Mouse (Mus musculus): ENCODE data around the gene B9d2. TPM values are rescaled to one million over a fixed set of nuclear protein-coding genes. Genes with fewer than 3 reads are reported as not detected.

B9d2 gene
- polyA plus RNA-seq (2015; fragmentation: Nextera tagmentation; extraction: Ambion mirVana), result 39.2 and 39.4 TPM in 2 replicates

DNA sequence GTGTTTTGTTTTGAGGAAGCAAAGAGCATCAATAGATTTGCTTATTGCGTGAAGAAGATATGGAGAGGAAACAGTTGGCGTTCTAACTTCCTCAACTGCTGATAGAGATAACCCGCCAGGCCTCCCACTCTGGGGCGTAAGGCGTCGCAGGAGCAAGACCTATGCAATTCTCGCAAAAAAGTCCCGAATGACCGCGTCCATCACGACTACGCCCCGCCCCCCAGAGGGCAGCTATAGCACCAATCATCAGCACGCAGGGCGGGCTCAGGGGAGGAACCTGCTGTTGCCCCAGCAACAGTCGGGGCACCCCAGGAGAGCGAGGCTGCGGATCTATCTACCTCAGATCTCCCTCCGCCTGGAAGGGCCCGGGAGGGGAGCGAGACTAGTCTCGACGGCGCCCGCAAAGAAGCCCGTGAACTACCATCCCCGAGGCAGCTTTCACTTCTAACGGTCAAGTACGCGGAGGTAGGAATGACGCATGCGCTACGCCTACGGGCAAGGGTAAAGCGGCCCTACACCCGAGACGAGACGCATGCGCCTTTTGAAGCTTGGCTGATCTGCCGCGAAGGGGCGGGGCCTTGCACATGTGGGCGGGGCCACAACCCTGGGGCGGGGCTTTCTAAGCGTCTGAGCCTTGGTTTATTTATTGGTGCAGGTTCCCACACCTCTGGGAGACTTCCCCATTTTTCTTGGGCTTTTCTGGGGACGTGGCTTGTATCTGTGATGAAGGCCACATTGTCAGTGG lies at the start of gene B9d2:
Gene B9d2, plus strand, starts transcription at position 267 of the 745 bp plus-strand sequence.
- H3K9me3 ChIP-seq, result no peaks in the 10 kb centered on the region
- WGBS, result under 1% methylated on average over 46 of the region's 46 CpGs

DNA sequence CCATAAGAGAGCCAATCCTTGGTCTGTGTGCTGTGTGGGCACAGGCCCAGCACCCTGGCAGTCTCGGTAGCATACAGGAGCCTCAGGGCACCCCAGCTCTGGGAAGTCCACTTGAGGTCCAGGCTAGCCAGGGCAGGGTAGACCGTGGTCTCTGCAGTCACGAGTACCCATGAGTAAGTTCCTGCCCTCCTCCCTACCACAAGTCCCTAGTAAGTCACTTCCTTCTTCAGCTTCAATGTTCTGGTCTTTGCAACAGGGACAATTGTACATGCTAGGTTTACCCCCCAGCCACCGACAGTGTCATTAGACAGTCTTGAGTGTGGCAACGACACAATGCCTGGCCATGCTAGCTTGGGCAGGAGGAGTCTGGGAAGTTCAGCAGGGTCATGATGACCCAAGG lies 47.9 kb upstream of the B9d2 start:
- Histone ChIP-seq H3K4me2 (replicated peaks) (no peak overlapping the region), H3K9me3 (no peaks in the 10 kb centered on the region), H3K4me3 (no peak overlapping the region), H3K4me1 (peaks cover 2% of the 10 kb centered on the region; the same call in 1 of the 2 replicates), H3K9ac (replicated peaks) (no peak overlapping the region), H3K27ac (replicated peaks) (no peak overlapping the region), H3K36me3 (peaks cover 16% of the 10 kb centered on the region), H3K27me3 (peaks cover 5% of the 10 kb centered on the region; the same call in 1 of the 2 replicates)
- no peak for ATAC-seq (replicated peaks)
- 91% methylated on average over 5 of the region's 5 CpGs for WGBS

More for the DNA sequence above, at the start of gene B9d2:
- H3K4me2 ChIP-seq (replicated peaks), result peak within 1 kb of the TSS; percentile 64
- peak; percentile 92 for ATAC-seq (replicated peaks)
- peaks cover 30% of the 10 kb centered on the region for H3K4me1 ChIP-seq
- peaks cover 2% of the 10 kb centered on the region for H3K27me3 ChIP-seq
- H3K27ac ChIP-seq (replicated peaks), result peak within 1 kb of the TSS; percentile 97
- H3K4me3 ChIP-seq, result peak within 1 kb of the TSS; percentile 69
- no peaks in the 10 kb centered on the region for H3K36me3 ChIP-seq
- H3K9ac ChIP-seq (replicated peaks), result peak within 1 kb of the TSS; percentile 60

DNA sequence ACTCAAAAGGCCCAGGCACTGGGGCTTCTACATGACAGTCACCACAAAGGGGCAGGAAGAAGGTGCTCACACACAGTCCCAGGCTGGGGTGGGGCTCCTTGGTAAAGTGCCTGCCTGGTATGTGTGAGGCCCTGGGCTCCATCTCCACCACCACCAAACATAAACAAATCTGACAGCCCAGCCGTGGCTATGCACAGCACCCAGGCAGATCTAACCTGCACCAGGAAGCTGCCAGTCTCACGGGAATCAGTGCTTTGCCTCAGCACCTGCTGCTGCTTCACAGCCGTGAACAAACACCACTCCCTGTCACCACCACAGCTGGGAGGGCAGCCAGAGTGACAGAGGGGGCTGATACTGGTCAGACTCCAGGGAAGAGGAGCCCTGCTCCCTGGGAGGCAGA lies 44.2 kb upstream of the B9d2 start:
- Histone ChIP-seq H3K4me1 (0 out of 2 replicates have a peak, but pooled peaks cover 5% of the 10 kb centered on the region), H3K9me3 (no peaks in the 10 kb centered on the region), H3K27ac (replicated peaks) (no peak overlapping the region), H3K4me3 (no peak overlapping the region), H3K4me2 (replicated peaks) (no peak overlapping the region), H3K36me3 (peaks cover 4% of the 10 kb centered on the region; the same call in 1 of the 2 replicates), H3K9ac (replicated peaks) (no peak overlapping the region), H3K27me3 (no peaks in the 10 kb centered on the region)
- WGBS, result 75% methylated on average over 3 of the region's 3 CpGs
- no peak for ATAC-seq (replicated peaks)

DNA sequence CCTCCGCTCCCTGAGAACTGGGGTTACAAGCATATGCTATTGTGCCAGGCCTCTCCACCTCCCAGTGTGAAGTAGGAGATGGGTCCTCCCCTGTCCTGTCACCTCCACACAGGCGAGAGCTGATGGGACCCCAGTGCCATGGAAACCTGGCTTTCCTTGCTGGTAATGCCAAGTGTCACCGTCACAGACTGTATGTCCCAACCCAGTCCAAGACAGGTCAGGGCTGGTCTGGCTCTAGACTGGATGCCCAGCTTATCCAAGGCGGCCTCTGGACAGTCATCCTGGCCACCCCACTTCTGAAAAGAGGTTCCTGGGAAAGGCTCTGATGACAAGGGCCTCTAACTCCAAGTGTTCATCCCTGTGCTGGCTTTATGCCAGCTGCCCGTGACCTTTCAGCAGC lies 43.5 kb upstream of the B9d2 start:
- Histone ChIP-seq H3K4me3 (no peak overlapping the region), H3K27me3 (no peaks in the 10 kb centered on the region), H3K4me2 (replicated peaks) (no peak overlapping the region), H3K4me1 (0 out of 2 replicates have a peak, but pooled peaks cover 5% of the 10 kb centered on the region), H3K36me3 (0 out of 2 replicates have a peak, but pooled peaks cover 2% of the 10 kb centered on the region), H3K9ac (replicated peaks) (no peak overlapping the region), H3K9me3 (no peaks in the 10 kb centered on the region), H3K27ac (replicated peaks) (no peak overlapping the region)
- 95% methylated on average over 5 of the region's 5 CpGs for whole genome bisulfite sequencing
- no peak for ATAC-seq (replicated peaks)

DNA sequence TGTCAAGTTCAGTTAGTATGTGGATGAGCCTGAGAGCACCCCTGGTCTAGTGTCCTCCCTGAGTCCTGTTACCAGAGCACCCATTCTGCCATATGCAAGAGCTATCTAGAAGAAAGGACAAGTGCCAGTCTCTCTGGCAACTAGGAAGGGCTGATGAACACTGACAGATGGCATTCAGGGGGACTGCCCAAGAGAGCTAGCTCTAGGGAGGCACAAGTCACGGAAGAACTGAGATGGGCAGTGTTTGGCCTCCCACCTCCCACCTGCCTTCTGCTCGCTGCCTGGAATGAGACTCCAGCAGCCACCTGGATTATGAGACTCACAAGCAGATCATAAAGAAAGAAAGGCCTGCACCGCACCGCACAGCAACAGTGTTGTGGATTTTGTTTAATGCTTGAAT lies 40.8 kb upstream of the B9d2 start:
- WGBS, result 79% methylated on average over 4 of the region's 4 CpGs
- Histone ChIP-seq H3K27ac (replicated peaks) (no peak overlapping the region; the same call in 1 of the 2 replicates), H3K4me2 (replicated peaks) (no peak overlapping the region), H3K9ac (replicated peaks) (no peak overlapping the region), H3K36me3 (no peaks in the 10 kb centered on the region), H3K27me3 (no peaks in the 10 kb centered on the region), H3K4me3 (no peak overlapping the region), H3K4me1 (0 out of 2 replicates have a peak, but pooled peaks cover 5% of the 10 kb centered on the region), H3K9me3 (no peaks in the 10 kb centered on the region)
- ATAC-seq (replicated peaks), result 0 out of 2 replicates have a peak, but pooled peaks have one; percentile 46

DNA sequence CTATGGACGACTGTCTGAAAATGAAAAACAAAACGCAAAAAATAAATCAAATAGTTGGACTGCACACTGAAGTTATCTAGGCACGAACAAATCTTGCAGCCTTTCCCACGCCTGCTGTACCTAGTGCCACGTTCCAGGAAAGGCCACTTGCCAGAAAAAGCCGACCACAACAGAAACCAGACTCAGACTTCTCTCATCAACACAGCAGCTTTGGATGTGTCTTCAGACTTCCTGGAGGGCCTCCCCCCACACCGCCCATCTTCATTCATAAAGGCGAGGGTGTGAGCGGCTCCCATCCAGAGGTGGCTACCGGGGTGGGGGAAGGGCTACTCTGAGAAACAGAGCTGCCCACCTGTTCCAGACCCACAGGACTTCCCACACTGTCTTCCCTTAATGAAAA lies 36.4 kb upstream of the B9d2 start:
- no peak overlapping the region for H3K4me3 ChIP-seq
- H3K9me3 ChIP-seq, result no peaks in the 10 kb centered on the region
- no peaks in the 10 kb centered on the region for H3K36me3 ChIP-seq
- 78% methylated on average over 10 of the region's 10 CpGs for WGBS
- no peaks in the 10 kb centered on the region for H3K27me3 ChIP-seq
- H3K9ac ChIP-seq (replicated peaks), result no peak overlapping the region
- H3K27ac ChIP-seq (replicated peaks), result no peak overlapping the region
- H3K4me1 ChIP-seq, result 0 out of 2 replicates have a peak, but pooled peaks cover 5% of the 10 kb centered on the region
- H3K4me2 ChIP-seq (replicated peaks), result no peak overlapping the region
- ATAC-seq (replicated peaks), result no peak

DNA sequence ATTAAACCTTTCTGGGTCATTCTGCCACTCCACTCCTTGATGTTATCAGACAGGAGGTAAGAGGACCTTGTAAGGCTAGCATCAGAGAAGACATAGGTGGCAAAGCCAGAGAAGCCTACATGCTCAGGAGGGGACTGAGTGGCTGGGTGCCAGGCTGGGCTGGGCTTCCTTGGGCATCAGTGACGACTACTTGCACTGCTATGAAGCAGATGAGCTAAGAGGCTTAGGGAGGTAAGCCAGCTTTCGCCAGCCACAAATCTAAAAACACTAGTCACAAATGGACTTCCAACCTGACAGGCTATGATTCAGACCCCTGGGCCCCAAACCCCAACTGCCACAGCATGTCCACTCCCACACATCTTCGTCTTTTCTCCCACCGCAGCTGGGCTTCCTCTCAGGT lies 35.9 kb upstream of the B9d2 start:
- 0 out of 2 replicates have a peak, but pooled peaks cover 2% of the 10 kb centered on the region for H3K4me1 ChIP-seq
- H3K9me3 ChIP-seq, result no peaks in the 10 kb centered on the region
- no peak overlapping the region for H3K4me2 ChIP-seq (replicated peaks)
- no peak overlapping the region for H3K27ac ChIP-seq (replicated peaks)
- H3K27me3 ChIP-seq, result no peaks in the 10 kb centered on the region
- no peak overlapping the region for H3K9ac ChIP-seq (replicated peaks)
- no peak overlapping the region for H3K4me3 ChIP-seq
- H3K36me3 ChIP-seq, result no peaks in the 10 kb centered on the region
- ATAC-seq (replicated peaks), result no peak
- WGBS, result 66% methylated on average over 4 of the region's 4 CpGs

DNA sequence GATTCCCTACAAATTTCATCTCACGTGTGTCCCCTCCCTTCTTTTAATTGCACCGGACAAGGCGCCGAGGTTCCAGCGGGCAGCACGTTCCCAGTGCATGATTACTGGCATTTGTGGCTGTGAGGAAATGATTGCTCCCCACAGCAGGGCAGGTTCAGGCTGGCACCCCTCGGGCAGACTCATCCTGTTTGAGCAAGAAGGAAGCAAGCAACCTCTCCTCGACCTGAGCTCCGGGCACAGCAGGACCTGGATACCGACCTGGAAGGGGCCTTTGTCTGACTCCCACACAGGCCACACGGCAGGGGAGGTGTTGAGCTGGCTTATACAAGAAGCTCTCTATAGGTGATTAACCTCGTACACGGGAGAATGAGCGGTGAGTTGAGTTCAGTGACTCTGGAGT lies 35.5 kb upstream of the B9d2 start:
- no peak overlapping the region for H3K27ac ChIP-seq (replicated peaks)
- no peaks in the 10 kb centered on the region for H3K4me1 ChIP-seq
- no peak overlapping the region for H3K4me2 ChIP-seq (replicated peaks)
- H3K9ac ChIP-seq (replicated peaks), result no peak overlapping the region
- H3K36me3 ChIP-seq, result no peaks in the 10 kb centered on the region
- 29% methylated on average over 14 of the region's 14 CpGs for WGBS
- no peak overlapping the region for H3K4me3 ChIP-seq
- H3K9me3 ChIP-seq, result no peaks in the 10 kb centered on the region
- no peaks in the 10 kb centered on the region for H3K27me3 ChIP-seq
- no peak for ATAC-seq (replicated peaks)

DNA sequence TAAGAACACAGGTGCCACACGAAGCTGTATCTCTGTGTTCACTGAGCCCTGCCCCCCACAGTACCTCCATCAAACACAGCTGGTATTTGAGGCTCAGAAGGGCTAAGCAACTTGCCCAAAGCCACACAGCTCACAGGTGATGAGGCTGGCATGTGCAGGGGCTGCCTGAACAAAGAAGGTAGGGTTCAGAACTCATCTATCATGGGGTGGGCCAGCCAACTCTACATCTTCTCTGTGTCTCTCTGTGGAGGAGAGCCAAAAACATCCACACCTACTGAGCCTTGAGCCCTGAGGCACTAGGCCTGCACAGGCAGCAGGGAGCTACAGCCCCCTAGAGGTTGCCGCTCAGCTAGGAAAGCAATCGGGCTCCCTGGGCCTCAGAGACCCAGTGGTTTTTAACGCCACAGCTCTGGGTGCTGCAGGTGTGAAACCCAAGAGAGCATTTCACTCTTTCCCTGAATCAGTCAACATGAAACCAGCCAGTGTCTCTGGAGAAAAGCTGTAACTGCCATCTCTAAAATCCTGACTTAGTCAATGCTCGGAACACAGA lies 32.9 kb upstream of the B9d2 start:
- Histone ChIP-seq H3K36me3 (no peaks in the 10 kb centered on the region), H3K4me2 (replicated peaks) (no peak overlapping the region), H3K9me3 (no peaks in the 10 kb centered on the region), H3K27ac (replicated peaks) (no peak overlapping the region), H3K4me3 (no peak overlapping the region), H3K27me3 (no peaks in the 10 kb centered on the region), H3K4me1 (no peaks in the 10 kb centered on the region), H3K9ac (replicated peaks) (no peak overlapping the region)
- 63% methylated on average over 5 of the region's 5 CpGs for WGBS
- ATAC-seq (replicated peaks), result no peak

DNA sequence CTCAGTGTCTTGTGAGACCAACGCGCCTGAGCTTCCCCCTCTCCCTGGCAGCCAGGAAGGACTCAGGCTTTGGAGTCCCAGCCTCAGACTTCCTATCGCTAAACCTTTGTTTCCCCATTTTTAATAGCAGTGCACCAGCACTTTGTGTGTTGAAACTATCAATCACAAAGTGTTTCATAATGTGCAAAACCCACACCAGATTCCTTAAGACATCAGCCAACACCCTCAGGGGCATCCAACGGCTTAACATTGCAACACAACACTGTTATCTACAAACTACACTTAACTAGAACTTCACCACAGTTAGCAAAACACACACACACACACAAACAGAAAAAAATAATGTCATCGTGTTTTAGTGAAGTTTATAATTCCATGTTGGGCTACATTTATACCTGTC lies 30.7 kb upstream of the B9d2 start:
- H3K36me3 ChIP-seq, result no peaks in the 10 kb centered on the region
- H3K27me3 ChIP-seq, result no peaks in the 10 kb centered on the region
- H3K9ac ChIP-seq (replicated peaks), result no peak overlapping the region
- H3K4me2 ChIP-seq (replicated peaks), result no peak overlapping the region
- no peak overlapping the region for H3K27ac ChIP-seq (replicated peaks)
- ATAC-seq (replicated peaks), result no peak
- H3K4me3 ChIP-seq, result no peak overlapping the region
- no peaks in the 10 kb centered on the region for H3K4me1 ChIP-seq
- H3K9me3 ChIP-seq, result no peaks in the 10 kb centered on the region
- 84% methylated on average over 5 of the region's 5 CpGs for WGBS

DNA sequence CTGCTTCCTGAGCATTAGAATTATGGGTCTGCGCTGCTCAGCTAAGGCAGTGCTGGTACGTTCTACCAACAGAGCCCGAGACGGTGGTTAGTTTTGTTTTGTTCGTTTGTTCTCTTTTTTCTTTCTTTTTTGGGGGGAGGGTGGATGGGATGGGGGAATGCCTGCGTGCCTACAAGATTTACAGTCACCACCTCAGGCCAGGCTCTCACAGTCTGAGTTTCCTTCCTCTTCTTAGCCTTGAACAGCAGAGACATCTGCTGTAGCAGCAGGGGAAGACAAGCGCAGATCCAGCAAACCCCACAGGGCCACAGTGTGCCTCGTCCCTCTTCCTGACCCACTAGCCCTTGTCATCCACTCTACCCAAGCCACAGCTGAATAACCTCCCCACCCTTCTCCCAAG lies 29.3 kb upstream of the B9d2 start:
- no peaks in the 10 kb centered on the region for H3K36me3 ChIP-seq
- no peak overlapping the region for H3K9ac ChIP-seq (replicated peaks)
- H3K27ac ChIP-seq (replicated peaks), result no peak overlapping the region
- no peak overlapping the region for H3K4me3 ChIP-seq
- H3K9me3 ChIP-seq, result no peaks in the 10 kb centered on the region
- ATAC-seq (replicated peaks), result no peak
- 93% methylated on average over 8 of the region's 8 CpGs for WGBS
- H3K4me2 ChIP-seq (replicated peaks), result no peak overlapping the region
- H3K27me3 ChIP-seq, result no peaks in the 10 kb centered on the region
- H3K4me1 ChIP-seq, result peaks cover under 1% of the 10 kb centered on the region; the same call in 1 of the 2 replicates

DNA sequence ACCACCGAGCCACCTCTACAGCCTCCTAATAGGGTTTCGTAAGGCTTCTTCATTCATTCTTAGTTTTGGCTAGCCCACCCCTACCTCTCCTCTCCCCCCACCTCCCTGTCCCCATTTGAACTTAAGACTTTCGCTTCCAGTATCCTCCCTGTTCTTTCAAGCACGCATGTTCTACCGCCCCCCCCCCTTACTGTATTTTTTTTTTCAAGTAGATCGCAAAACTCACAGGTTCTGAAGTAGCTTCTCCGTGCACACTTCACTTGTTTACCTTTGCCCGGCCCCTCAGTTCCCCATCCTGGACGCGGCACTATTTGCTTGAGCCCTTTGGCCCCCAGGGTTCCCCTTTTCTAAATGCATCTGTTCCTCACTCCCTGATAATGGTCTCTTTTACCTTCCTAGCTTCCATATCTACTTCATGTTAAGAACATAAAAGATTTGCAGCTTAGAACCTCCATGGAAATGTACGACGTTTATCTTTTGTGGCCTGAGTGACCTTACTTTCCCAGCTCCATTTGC lies 28.3 kb upstream of the B9d2 start:
- no peak overlapping the region for H3K4me3 ChIP-seq
- H3K36me3 ChIP-seq, result no peaks in the 10 kb centered on the region
- H3K4me2 ChIP-seq (replicated peaks), result no peak overlapping the region
- peaks cover 11% of the 10 kb centered on the region for H3K4me1 ChIP-seq
- WGBS, result 93% methylated on average over 12 of the region's 12 CpGs
- no peaks in the 10 kb centered on the region for H3K27me3 ChIP-seq
- H3K9ac ChIP-seq (replicated peaks), result no peak overlapping the region
- ATAC-seq (replicated peaks), result no peak
- no peak overlapping the region for H3K27ac ChIP-seq (replicated peaks)
- H3K9me3 ChIP-seq, result no peaks in the 10 kb centered on the region
